Mouse (Mus musculus) liver, embryonic 14.5 days (tissue): ENCODE results near the gene Zkscan4.

Experiments
- CTCF ChIP-seq: IDR thresholded peaks from 2 replicates; pipeline ENCODE4 v1.5.1; 2016; ENCODE audit warnings: antibody characterized with exemption, low read depth, control low read depth
- EP300 ChIP-seq: IDR thresholded peaks from 2 replicates; pipeline ENCODE4 v1.6.1; 2016; ENCODE audit warnings: antibody characterized with exemption, low read depth

- TF ChIP-seq CTCF (no peak), EP300 (no peak)
Observed at GRCm38 (mm10) chr13:21492847-21493246, 14.1 kb downstream of the Zkscan4 start.
